Mouse (Mus musculus) midbrain, embryonic 16.5 days (tissue): ENCODE measurements at regions not wholly inside any gene's neighbourhood (a gene's known extent, or its start where the extent isn't known, plus 50 kb on each side); places are given as distances from the start of the nearest gene placed in this dataset.

Experiments used
- ATAC-seq: fragments of 200-750 bp; cut with Nextera tagmentation; 2 replicates; pipeline ENCODE4 v1.8.0; 2017; ENCODE audit warnings: moderate TSS enrichment
- H3K27ac ChIP-seq: fragments of 300-500 bp; sonication (generic); 2 replicates; pipeline ENCODE4 v1.5.1; 2014; ENCODE audit warnings: mild to moderate bottlenecking, low read length, mixed read lengths
- H3K27me3 ChIP-seq: fragments of 300-500 bp; sonication (generic); 2 replicates; pipeline ENCODE4 v1.6.1; 2014; ENCODE audit warnings: low read depth, low read length, mixed read lengths; ENCODE audit not compliant: control insufficient read depth, insufficient read depth
- H3K36me3 ChIP-seq: fragments of 300-500 bp; sonication (generic); 2 replicates; pipeline ENCODE4 v1.6.1; 2014; ENCODE audit warnings: mild to moderate bottlenecking, low read length, moderate library complexity, mixed read lengths; ENCODE audit not compliant: control insufficient read depth, insufficient read depth
- H3K4me1 ChIP-seq: fragments of 300-500 bp; sonication (generic); 2 replicates; pipeline ENCODE4 v1.6.1; 2014; ENCODE audit warnings: mild to moderate bottlenecking, low read length, mixed read lengths; ENCODE audit not compliant: control insufficient read depth, insufficient read depth
- H3K4me2 ChIP-seq: fragments of 300-500 bp; sonication (generic); 2 replicates; pipeline ENCODE4 v1.6.1; 2014; ENCODE audit warnings: mild to moderate bottlenecking, low read length, mixed read lengths
- H3K4me3 ChIP-seq: fragments of 300-500 bp; sonication (generic); 2 replicates; pipeline ENCODE4 v1.5.1; 2014; ENCODE audit warnings: low read depth, mild to moderate bottlenecking, low read length, moderate library complexity, mixed read lengths
- H3K9ac ChIP-seq: fragments of 300-500 bp; sonication (generic); 2 replicates; pipeline ENCODE4 v1.6.1; 2014; ENCODE audit warnings: low read depth, low read length, mixed read lengths
- H3K9me3 ChIP-seq: fragments of 300-500 bp; sonication (generic); replicated peaks from 2 replicates; pipeline ENCODE4 v1.6.1; 2014; ENCODE audit warnings: mild to moderate bottlenecking, low read length, mixed read lengths; ENCODE audit not compliant: control insufficient read depth, poor library complexity, severe bottlenecking
- WGBS: fragments of 180-500 bp; shearing (Covaris S2); extraction: QIAGEN DNeasy Blood & Tissue Kit; methylation state at CpG from one replicate; pipeline ENCODE4 v1.1.7; 2014; 5-methylcytosine and 5-hydroxymethylcytosine counted together

GRCm38 (mm10) chr8:10865941-10866513 is 142.2 kb downstream of the Irs2 start:
- Histone ChIP-seq H3K27me3 (no peaks in the 10 kb centered on the region), H3K4me2 (no peak overlapping the region), H3K9me3 (no peaks in the 10 kb centered on the region), H3K36me3 (no peaks in the 10 kb centered on the region), H3K4me1 (peaks cover 10% of the 10 kb centered on the region), H3K4me3 (no peak overlapping the region), H3K27ac (peak overlapping the region; percentile 69), H3K9ac (no peak overlapping the region)
- no peak for ATAC-seq
- 75% methylated on average over 11 of the region's 11 CpGs for WGBS

DNA sequence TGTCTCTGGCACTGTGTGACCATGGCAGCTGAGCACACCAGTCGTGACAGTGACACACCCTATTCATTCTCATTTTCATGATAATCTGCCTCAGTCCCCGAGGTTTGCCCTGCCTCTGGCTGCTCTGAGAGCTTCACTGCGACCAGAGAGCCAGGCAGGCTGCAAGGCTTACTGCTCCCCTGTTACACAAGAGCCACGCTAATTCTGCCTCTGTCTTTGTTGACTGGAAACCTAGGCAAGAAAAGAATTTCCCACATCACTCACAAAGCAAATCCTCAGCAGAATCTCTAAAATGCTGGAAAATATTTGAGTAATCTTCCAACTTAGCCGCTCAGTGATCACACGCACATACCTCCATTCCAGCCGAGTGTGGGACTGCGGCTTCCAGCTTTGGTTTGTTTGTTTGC is 142.8 kb downstream of the Irs2 start:
- H3K9me3 ChIP-seq, result no peaks in the 10 kb centered on the region
- no peak overlapping the region for H3K4me3 ChIP-seq
- peak overlapping the region; percentile 69 for H3K27ac ChIP-seq
- no peak overlapping the region for H3K9ac ChIP-seq
- peaks cover 7% of the 10 kb centered on the region for H3K4me1 ChIP-seq
- no peak overlapping the region for H3K4me2 ChIP-seq
- 20% methylated on average over 8 of the region's 8 CpGs for WGBS
- no peak for ATAC-seq
- no peaks in the 10 kb centered on the region for H3K36me3 ChIP-seq
- no peaks in the 10 kb centered on the region for H3K27me3 ChIP-seq

DNA sequence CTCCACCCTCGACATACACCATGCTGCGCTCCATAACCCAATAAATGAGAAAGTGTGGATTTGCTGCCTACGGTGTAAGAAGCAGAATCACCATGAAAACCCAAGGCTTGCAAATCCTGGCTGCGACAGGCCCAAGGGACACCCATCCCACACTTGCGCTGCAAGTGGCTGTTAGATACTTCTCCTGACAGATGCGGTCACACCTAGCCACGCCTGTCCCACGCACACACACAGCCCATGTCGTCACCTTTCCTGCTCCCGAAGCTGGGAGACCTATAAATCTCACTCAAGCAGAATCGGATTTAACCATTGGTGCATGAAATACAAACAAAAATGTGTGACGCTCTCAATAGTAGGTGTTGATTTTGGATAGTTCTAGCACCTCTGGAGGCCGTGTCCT is 145.8 kb downstream of the Irs2 start:
- H3K9me3 ChIP-seq, result no peaks in the 10 kb centered on the region
- no peak overlapping the region for H3K9ac ChIP-seq
- peaks cover 7% of the 10 kb centered on the region for H3K4me1 ChIP-seq
- H3K4me3 ChIP-seq, result no peak overlapping the region
- H3K4me2 ChIP-seq, result no peak overlapping the region
- WGBS, result 85% methylated on average over 13 of the region's 13 CpGs
- no peaks in the 10 kb centered on the region for H3K27me3 ChIP-seq
- no peak for ATAC-seq
- no peak overlapping the region for H3K27ac ChIP-seq
- no peaks in the 10 kb centered on the region for H3K36me3 ChIP-seq

- no peaks in the 10 kb centered on the region for H3K9me3 ChIP-seq
- H3K4me3 ChIP-seq, result no peak overlapping the region
- H3K36me3 ChIP-seq, result no peaks in the 10 kb centered on the region
- ATAC-seq, result no peak
- 82% methylated on average over 4 of the region's 4 CpGs for WGBS
- H3K27me3 ChIP-seq, result no peaks in the 10 kb centered on the region
- no peak overlapping the region for H3K27ac ChIP-seq
- H3K4me2 ChIP-seq, result no peak overlapping the region
- H3K4me1 ChIP-seq, result peaks cover 9% of the 10 kb centered on the region
- no peak overlapping the region for H3K9ac ChIP-seq
Measured at GRCm38 (mm10) chr8:10860810-10861209, 147.4 kb downstream of the Irs2 start.

GRCm38 (mm10) chr8:10857874-10858273 is 150.4 kb downstream of the Irs2 start:
- no peak for ATAC-seq

DNA sequence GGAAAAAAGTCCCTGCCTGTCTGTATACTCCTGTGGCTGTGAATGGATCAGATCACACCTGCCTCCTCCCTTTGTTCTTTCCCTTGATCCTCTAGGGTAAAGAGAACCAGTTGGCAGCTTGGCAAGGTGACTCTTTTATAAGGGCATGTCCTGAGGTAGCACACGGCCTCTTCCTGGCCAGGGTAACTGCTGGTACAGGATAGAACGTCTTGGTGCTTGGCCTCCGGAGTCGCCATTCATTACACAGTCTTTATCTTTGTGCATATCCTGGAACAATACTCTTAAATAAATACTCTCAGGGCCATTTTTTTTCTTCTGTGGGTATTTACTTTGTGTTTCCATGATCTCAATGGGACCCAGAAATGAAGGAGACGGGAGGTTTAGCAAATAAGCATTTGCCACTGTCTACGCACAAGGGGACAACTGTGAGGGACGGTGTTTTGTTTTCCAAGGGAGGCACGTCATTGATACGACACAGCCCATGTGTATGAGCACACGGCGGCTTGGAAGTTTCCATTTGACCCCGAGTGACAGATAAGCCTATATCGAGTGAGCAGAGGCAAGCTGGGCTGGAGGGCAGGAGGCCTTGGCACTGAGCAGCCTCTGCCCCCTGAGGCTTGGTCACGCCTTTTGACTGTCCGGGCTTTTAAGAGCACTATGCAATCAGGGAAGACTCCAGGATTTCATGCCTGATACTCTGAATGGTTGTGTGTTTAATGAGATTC is 151.1 kb downstream of the Irs2 start:
- ATAC-seq, result peak; percentile 30; the same call in 1 of the 2 replicates
- no peaks in the 10 kb centered on the region for H3K36me3 ChIP-seq
- 40% methylated on average over 15 of the region's 15 CpGs for WGBS
- H3K9me3 ChIP-seq, result no peaks in the 10 kb centered on the region
- H3K27ac ChIP-seq, result no peak overlapping the region
- H3K4me2 ChIP-seq, result no peak overlapping the region
- H3K9ac ChIP-seq, result no peak overlapping the region
- H3K4me1 ChIP-seq, result peaks cover 2% of the 10 kb centered on the region; the same call in 1 of the 2 replicates
- no peaks in the 10 kb centered on the region for H3K27me3 ChIP-seq
- H3K4me3 ChIP-seq, result no peak overlapping the region

More at GRCm38 (mm10) chr8:10857874-10858273, 150.4 kb downstream of the Irs2 start:
- Histone ChIP-seq H3K4me1 (peaks cover 2% of the 10 kb centered on the region; the same call in 1 of the 2 replicates), H3K9me3 (no peaks in the 10 kb centered on the region), H3K27me3 (no peaks in the 10 kb centered on the region), H3K36me3 (no peaks in the 10 kb centered on the region), H3K9ac (no peak overlapping the region), H3K4me2 (no peak overlapping the region), H3K4me3 (no peak overlapping the region), H3K27ac (no peak overlapping the region)
- 88% methylated on average over 3 of the region's 3 CpGs for WGBS

DNA sequence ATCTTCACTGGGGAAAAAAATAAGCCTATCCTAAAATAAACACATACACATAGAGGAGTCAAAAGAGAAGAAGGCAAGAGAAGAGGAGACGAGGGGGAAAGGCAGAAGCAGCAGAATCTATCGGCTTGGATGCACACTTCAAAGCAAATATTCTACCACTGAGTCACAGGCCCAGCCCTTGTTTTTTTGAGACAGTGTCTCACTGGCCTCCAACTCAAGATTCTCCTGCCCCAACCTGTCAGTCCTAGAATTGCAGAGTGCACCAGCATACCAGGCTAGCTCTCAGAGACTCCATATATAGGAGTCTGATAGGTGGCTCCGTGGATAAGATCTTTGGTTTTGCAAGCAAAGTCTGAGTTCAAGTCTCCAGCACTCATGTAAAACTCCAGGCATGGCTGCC is 152.6 kb downstream of the Irs2 start:
- no peak overlapping the region for H3K4me2 ChIP-seq
- no peak for ATAC-seq
- H3K4me1 ChIP-seq, result peaks cover 2% of the 10 kb centered on the region; the same call in 1 of the 2 replicates
- H3K4me3 ChIP-seq, result no peak overlapping the region
- no peak overlapping the region for H3K9ac ChIP-seq
- no peaks in the 10 kb centered on the region for H3K36me3 ChIP-seq
- 94% methylated on average over 3 of the region's 3 CpGs for WGBS
- no peaks in the 10 kb centered on the region for H3K9me3 ChIP-seq
- H3K27me3 ChIP-seq, result no peaks in the 10 kb centered on the region
- no peak overlapping the region for H3K27ac ChIP-seq

GRCm38 (mm10) chr8:10855131-10855530 is 153.1 kb downstream of the Irs2 start:
- Histone ChIP-seq H3K4me2 (no peak overlapping the region), H3K27me3 (no peaks in the 10 kb centered on the region), H3K9ac (no peak overlapping the region), H3K4me1 (peaks cover 2% of the 10 kb centered on the region; the same call in 1 of the 2 replicates), H3K4me3 (no peak overlapping the region), H3K9me3 (no peaks in the 10 kb centered on the region), H3K36me3 (no peaks in the 10 kb centered on the region), H3K27ac (no peak overlapping the region)
- whole genome bisulfite sequencing, result 70% methylated on average over 4 of the region's 4 CpGs
- no peak for ATAC-seq

- no peaks in the 10 kb centered on the region for H3K36me3 ChIP-seq
- H3K4me1 ChIP-seq, result peaks cover 2% of the 10 kb centered on the region; the same call in 1 of the 2 replicates
- no peaks in the 10 kb centered on the region for H3K27me3 ChIP-seq
- no peak overlapping the region for H3K27ac ChIP-seq
- H3K9me3 ChIP-seq, result no peaks in the 10 kb centered on the region
- no peak for ATAC-seq
- no peak overlapping the region for H3K4me3 ChIP-seq
- H3K4me2 ChIP-seq, result no peak overlapping the region
- H3K9ac ChIP-seq, result no peak overlapping the region
- WGBS, result 61% methylated on average over 6 of the region's 6 CpGs
Measured at GRCm38 (mm10) chr8:10854600-10854999, 153.7 kb downstream of the Irs2 start.
